Mouse (Mus musculus): ENCODE data around the gene Gpr107.

- TF ChIP-seq POLR2A (IDR thresholded peaks at IDR 0.05; ENCODE audit: control insufficient read depth, low read depth, low read length) (no peak), CTCF (IDR thresholded peaks at IDR 0.05; ENCODE audit: control insufficient read depth, insufficient read depth, insufficient replicate concordance, low read depth, low read length) (no peak)
These were observed 100.1 kb downstream of the Gpr107 start for GRCm38 (mm10) chr2:31252167-31252566.
